Mouse (Mus musculus) hindbrain, embryonic 13.5 days (tissue): ENCODE results near the gene Fosb. TPM values are rescaled to one million over a fixed set of nuclear protein-coding genes. Genes with fewer than 3 reads are reported as not detected.
"Not testable (repeated sequence)": the region's sequence is repeated elsewhere in the genome, so short reads cannot be mapped to it uniquely, and the experiment has no call there.

Source experiments
- ATAC-seq: fragments of 200-750 bp; cut with Nextera tagmentation; 2 replicates; pipeline ENCODE4 v1.8.0; 2017; ENCODE audit warnings: moderate TSS enrichment; ENCODE audit not compliant: low FRiP score
- H3K27ac ChIP-seq: fragments of 300-500 bp; sonication (generic); 2 replicates; pipeline ENCODE4 v1.5.1; 2015; ENCODE audit warnings: inconsistent platforms, mild to moderate bottlenecking, moderate library complexity
- H3K27me3 ChIP-seq: fragments of 300-500 bp; sonication (generic); 2 replicates; pipeline ENCODE4 v1.6.1; 2015; ENCODE audit warnings: mild to moderate bottlenecking, inconsistent platforms
- H3K36me3 ChIP-seq: fragments of 300-500 bp; sonication (generic); 2 replicates; pipeline ENCODE4 v1.6.1; 2015; ENCODE audit warnings: mild to moderate bottlenecking, inconsistent platforms
- H3K4me1 ChIP-seq: fragments of 300-500 bp; sonication (generic); replicated peaks from 2 replicates; pipeline ENCODE4 v1.6.1; 2015; ENCODE audit warnings: inconsistent platforms
- H3K4me2 ChIP-seq: fragments of 300-500 bp; sonication (generic); 2 replicates; pipeline ENCODE4 v1.6.1; 2015; ENCODE audit warnings: inconsistent platforms, mild to moderate bottlenecking, moderate library complexity
- H3K4me3 ChIP-seq: fragments of 300-500 bp; sonication (generic); 2 replicates; pipeline ENCODE4 v1.5.1; 2015; ENCODE audit warnings: mild to moderate bottlenecking, inconsistent platforms
- H3K9ac ChIP-seq: fragments of 300-500 bp; sonication (generic); 2 replicates; pipeline ENCODE4 v1.6.1; 2015; ENCODE audit warnings: mild to moderate bottlenecking, inconsistent platforms
- H3K9me3 ChIP-seq: fragments of 300-500 bp; sonication (generic); 2 replicates; pipeline ENCODE4 v1.6.1; 2016; ENCODE audit warnings: inconsistent platforms
- WGBS: fragments of 180-500 bp; shearing (Covaris S2); methylation state at CpG from one replicate; pipeline ENCODE4 v1.1.7; 2015; 5-methylcytosine and 5-hydroxymethylcytosine counted together
- polyA plus RNA-seq: library from polyadenylated mRNA; unstranded; fragments of >200 nt; fragmentation: Nextera tagmentation; extraction: Ambion mirVana; gene quantifications from 2 replicates; pipeline ENCODE4 v1.2.1, GENCODE M21; 2015

The Fosb gene
- polyA plus RNA-seq, 1 experiment from 2014 or later, result 0.08 TPM

GRCm38 (mm10) chr7:19282791-19283405 lies 27.0 kb downstream of the Fosb start:
- peak; percentile 85 for ATAC-seq
- Histone ChIP-seq H3K27me3 (peaks cover 37% of the 10 kb centered on the region), H3K9me3 (no peaks in the 10 kb centered on the region), H3K27ac (peak overlapping the region; percentile 96), H3K4me1 (peaks cover 32% of the 10 kb centered on the region), H3K9ac (peak overlapping the region; percentile 99), H3K36me3 (peaks cover 19% of the 10 kb centered on the region), H3K4me2 (peak overlapping the region; percentile 77), H3K4me3 (peak overlapping the region; percentile 87)
- WGBS, result under 1% methylated on average over 34 of the region's 35 CpGs

GRCm38 (mm10) chr7:19282385-19282784 lies 27.5 kb downstream of the Fosb start, which contains the start of gene Rtn2:
Gene Rtn2, plus strand, starts transcription at chr7:19282624.
- H3K36me3 ChIP-seq, result peaks cover 14% of the 10 kb centered on the region
- H3K4me2 ChIP-seq, result peak within 1 kb of the TSS; percentile 77
- H3K27ac ChIP-seq, result peak within 1 kb of the TSS; percentile 96
- peak within 1 kb of the TSS; percentile 87 for H3K4me3 ChIP-seq
- H3K9ac ChIP-seq, result peak within 1 kb of the TSS; percentile 99
- WGBS, result under 1% methylated on average over 37 of the region's 37 CpGs
- H3K4me1 ChIP-seq, result peaks cover 32% of the 10 kb centered on the region
- ATAC-seq, result peak; percentile 86
- H3K27me3 ChIP-seq, result peaks cover 42% of the 10 kb centered on the region
- no peaks in the 10 kb centered on the region for H3K9me3 ChIP-seq

GRCm38 (mm10) chr7:19281680-19282304 lies 28.1 kb downstream of the Fosb start:
- not testable (repeated sequence) for ATAC-seq, H3K27ac ChIP-seq, H3K9ac ChIP-seq, H3K36me3 ChIP-seq, H3K9me3 ChIP-seq
- H3K27me3 ChIP-seq, result peaks cover 47% of the 10 kb centered on the region
- peak overlapping the region; percentile 87 for H3K4me3 ChIP-seq
- peaks cover 32% of the 10 kb centered on the region for H3K4me1 ChIP-seq
- H3K4me2 ChIP-seq, result peak overlapping the region; percentile 77
- 40% methylated on average over 6 of the region's 6 CpGs for WGBS

- Histone ChIP-seq H3K9me3 (no peaks in the 10 kb centered on the region), H3K4me1 (peaks cover 24% of the 10 kb centered on the region), H3K27me3 (peaks cover 58% of the 10 kb centered on the region), H3K4me3 (peak within 1 kb of the TSS; percentile 35), H3K9ac (peak within 1 kb of the TSS; percentile 60), H3K27ac (no peak within 1 kb of the TSS), H3K36me3 (no peaks in the 10 kb centered on the region), H3K4me2 (peak within 1 kb of the TSS; percentile 54)
- ATAC-seq, result no peak
- under 1% methylated on average over 46 of the region's 46 CpGs for WGBS
Observed at GRCm38 (mm10) chr7:19279581-19280114, 30.2 kb downstream of the Fosb start, which contains the start of gene Ppm1n. Gene Ppm1n, minus strand, starts transcription at chr7:19280064.

- no peak for ATAC-seq
Observed at GRCm38 (mm10) chr7:19279052-19279451, 30.8 kb downstream of the Fosb start.

GRCm38 (mm10) chr7:19276253-19276652 lies 33.6 kb downstream of the Fosb start:
- no peak overlapping the region for H3K9ac ChIP-seq
- peaks cover 15% of the 10 kb centered on the region for H3K4me1 ChIP-seq
- peaks cover 61% of the 10 kb centered on the region for H3K27me3 ChIP-seq
- H3K36me3 ChIP-seq, result no peaks in the 10 kb centered on the region
- no peak overlapping the region for H3K27ac ChIP-seq
- H3K4me2 ChIP-seq, result no peak overlapping the region
- no peak for ATAC-seq
- no peak overlapping the region for H3K4me3 ChIP-seq
- no peaks in the 10 kb centered on the region for H3K9me3 ChIP-seq
- 48% methylated on average over 4 of the region's 4 CpGs for WGBS

More at GRCm38 (mm10) chr7:19279052-19279451, 30.8 kb downstream of the Fosb start:
- Histone ChIP-seq H3K4me1 (peaks cover 18% of the 10 kb centered on the region), H3K9me3 (no peaks in the 10 kb centered on the region), H3K36me3 (no peaks in the 10 kb centered on the region), H3K4me3 (peak overlapping the region; percentile 35), H3K27ac (no peak overlapping the region), H3K4me2 (peak overlapping the region; percentile 54), H3K9ac (peak overlapping the region; percentile 60; the same call in 1 of the 2 replicates), H3K27me3 (peaks cover 64% of the 10 kb centered on the region)
- WGBS, result 4% methylated on average over 34 of the region's 34 CpGs

- Histone ChIP-seq H3K4me1 (peaks cover 29% of the 10 kb centered on the region), H3K36me3 (no peaks in the 10 kb centered on the region), H3K27me3 (peaks cover 21% of the 10 kb centered on the region; the same call in 1 of the 2 replicates), H3K9me3 (no peaks in the 10 kb centered on the region), H3K27ac (peak overlapping the region; percentile 86), H3K9ac (peak overlapping the region; percentile 95), H3K4me2 (peak overlapping the region; percentile 97), H3K4me3 (peak overlapping the region; percentile 96)
- 0% methylated on average over 25 of the region's 36 CpGs for WGBS
- ATAC-seq, result peak; percentile 77
Observed at GRCm38 (mm10) chr7:19272173-19272764, 37.6 kb downstream of the Fosb start.

GRCm38 (mm10) chr7:19271238-19272172 lies 38.3 kb downstream of the Fosb start, which contains the start of gene Vasp:
Gene Vasp, minus strand, starts transcription at chr7:19271817.
- Histone ChIP-seq H3K9ac (peak within 1 kb of the TSS; percentile 95), H3K27ac (peak within 1 kb of the TSS; percentile 86), H3K4me2 (peak within 1 kb of the TSS; percentile 97), H3K4me1 (peaks cover 30% of the 10 kb centered on the region), H3K4me3 (peak within 1 kb of the TSS; percentile 96), H3K9me3 (no peaks in the 10 kb centered on the region), H3K36me3 (no peaks in the 10 kb centered on the region), H3K27me3 (peaks cover 18% of the 10 kb centered on the region; the same call in 1 of the 2 replicates)
- under 1% methylated on average over 62 of the region's 62 CpGs for WGBS
- peak; percentile 73 for ATAC-seq

GRCm38 (mm10) chr7:19270509-19271237 lies 39.2 kb downstream of the Fosb start:
- Histone ChIP-seq H3K36me3 (no peaks in the 10 kb centered on the region), H3K27me3 (peaks cover 17% of the 10 kb centered on the region; the same call in 1 of the 2 replicates), H3K4me1 (peaks cover 38% of the 10 kb centered on the region), H3K9ac (peak overlapping the region; percentile 95), H3K27ac (peak overlapping the region; percentile 86), H3K9me3 (no peaks in the 10 kb centered on the region), H3K4me3 (peak overlapping the region; percentile 96), H3K4me2 (peak overlapping the region; percentile 97)
- no peak for ATAC-seq
- WGBS, result under 1% methylated on average over 21 of the region's 21 CpGs

- Histone ChIP-seq H3K27ac (peak overlapping the region; percentile 86), H3K4me3 (peak overlapping the region; percentile 96), H3K9me3 (no peaks in the 10 kb centered on the region), H3K9ac (peak overlapping the region; percentile 95), H3K4me2 (peak overlapping the region; percentile 97), H3K4me1 (peaks cover 44% of the 10 kb centered on the region), H3K36me3 (peaks cover under 1% of the 10 kb centered on the region; the same call in 1 of the 2 replicates), H3K27me3 (0 out of 2 replicates have a peak, but pooled peaks cover 9% of the 10 kb centered on the region)
- WGBS, result 0% methylated on average over 19 of the region's 19 CpGs
- ATAC-seq, result no peak
Observed at GRCm38 (mm10) chr7:19269721-19270441, 40.0 kb downstream of the Fosb start.
